Mouse (Mus musculus) limb, embryonic 11.5 days (tissue): Measurements from ENCODE around the gene Laptm5. TPM values are rescaled to one million over a fixed set of nuclear protein-coding genes. Genes with fewer than 3 reads are reported as not detected.

Experiments
- ATAC-seq: fragments of 200-750 bp; cut with Nextera tagmentation; 2 replicates; pipeline ENCODE4 v1.8.0; 2017; ENCODE audit warnings: low read depth; ENCODE audit not compliant: insufficient number of reproducible peaks, low FRiP score, low TSS enrichment
- DNase-seq: peaks from one replicate; pipeline ENCODE4 v3.0.0-alpha.2; 2015; ENCODE audit warnings: low spot score
- H3K27ac ChIP-seq: fragments of 300-500 bp; sonication (generic); replicated peaks from 2 replicates; pipeline ENCODE4 v1.5.1; 2014; ENCODE audit warnings: low read depth, mild to moderate bottlenecking, low read length
- H3K27me3 ChIP-seq: fragments of 300-500 bp; sonication (generic); 2 replicates; pipeline ENCODE4 v1.6.1; 2014; ENCODE audit warnings: mild to moderate bottlenecking, low read length, mixed read lengths; ENCODE audit not compliant: control insufficient read depth, insufficient read depth
- H3K36me3 ChIP-seq: fragments of 300-500 bp; sonication (generic); 2 replicates; pipeline ENCODE4 v1.6.1; 2014; ENCODE audit warnings: mild to moderate bottlenecking, low read length, moderate library complexity, mixed read lengths; ENCODE audit not compliant: control insufficient read depth, insufficient read depth
- H3K4me1 ChIP-seq: fragments of 300-500 bp; sonication (generic); 2 replicates; pipeline ENCODE4 v1.6.1; 2014; ENCODE audit warnings: low read length, mixed read lengths; ENCODE audit not compliant: control insufficient read depth, insufficient read depth
- H3K4me2 ChIP-seq: fragments of 300-500 bp; sonication (generic); 2 replicates; pipeline ENCODE4 v1.6.1; 2014; ENCODE audit warnings: low read depth, mild to moderate bottlenecking, moderate library complexity; ENCODE audit not compliant: severe bottlenecking
- H3K4me3 ChIP-seq: fragments of 300-500 bp; sonication (generic); 2 replicates; pipeline ENCODE4 v1.5.1; 2014; ENCODE audit warnings: low read depth, low read length
- H3K9ac ChIP-seq: fragments of 300-500 bp; sonication (generic); 2 replicates; pipeline ENCODE4 v1.6.1; 2014; ENCODE audit warnings: mild to moderate bottlenecking, low read length
- H3K9me3 ChIP-seq: fragments of 300-500 bp; sonication (generic); 2 replicates; pipeline ENCODE4 v1.6.1; 2016; ENCODE audit warnings: low read length; ENCODE audit not compliant: control insufficient read depth
- WGBS: fragments of 180-500 bp; shearing (Covaris S2); extraction: QIAGEN DNeasy Blood & Tissue Kit; methylation state at CpG from one replicate; pipeline ENCODE4 v1.1.7; 2014; 5-methylcytosine and 5-hydroxymethylcytosine counted together
- polyA plus RNA-seq: library from polyadenylated mRNA; unstranded; fragments of >200 nt; fragmentation: Nextera tagmentation; extraction: Ambion mirVana; gene quantifications from 2 replicates; pipeline ENCODE4 v1.2.1, GENCODE M21; 2014

Laptm5 gene
- polyA plus RNA-seq, 1 experiment from 2014 or later: 18.7 TPM

- Histone ChIP-seq H3K9me3 (no peaks in the 10 kb centered on the region), H3K27ac (no peak overlapping the region), H3K9ac (no peak overlapping the region), H3K4me2 (no peak overlapping the region), H3K27me3 (no peaks in the 10 kb centered on the region), H3K4me1 (0 out of 2 replicates have a peak, but pooled peaks cover 5% of the 10 kb centered on the region), H3K36me3 (no peaks in the 10 kb centered on the region), H3K4me3 (no peak overlapping the region)
- ATAC-seq (no peak), DNase-seq (no peak)
- WGBS: 77% methylated on average over 10 of the region's 10 CpGs
These were observed 6.2 kb downstream of the Laptm5 start for GRCm38 (mm10) chr4:130918805-130919749.

- no peak for ATAC-seq
- H3K9me3 ChIP-seq: no peaks in the 10 kb centered on the region
- no peak overlapping the region for H3K4me2 ChIP-seq
- no peak for DNase-seq
- H3K36me3 ChIP-seq: no peaks in the 10 kb centered on the region
- H3K9ac ChIP-seq: no peak overlapping the region
- no peak overlapping the region for H3K4me3 ChIP-seq
- 68% methylated on average over 9 of the region's 9 CpGs for WGBS
- 0 out of 2 replicates have a peak, but pooled peaks cover 5% of the 10 kb centered on the region for H3K4me1 ChIP-seq
- no peak overlapping the region for H3K27ac ChIP-seq
- no peaks in the 10 kb centered on the region for H3K27me3 ChIP-seq
These were observed 6.9 kb downstream of the Laptm5 start for GRCm38 (mm10) chr4:130919750-130920356.

- ATAC-seq (no peak), DNase-seq (no peak)
- no peaks in the 10 kb centered on the region for H3K36me3 ChIP-seq
- 0 out of 2 replicates have a peak, but pooled peaks cover 5% of the 10 kb centered on the region for H3K4me1 ChIP-seq
- no peak overlapping the region for H3K27ac ChIP-seq
- no peaks in the 10 kb centered on the region for H3K9me3 ChIP-seq
- H3K9ac ChIP-seq: peak overlapping the region; percentile 35; the same call in 1 of the 2 replicates
- H3K4me3 ChIP-seq: no peak overlapping the region
- H3K4me2 ChIP-seq: no peak overlapping the region
- 44% methylated on average over 12 of the region's 12 CpGs for WGBS
- H3K27me3 ChIP-seq: no peaks in the 10 kb centered on the region
These were observed 8.2 kb downstream of the Laptm5 start for GRCm38 (mm10) chr4:130920951-130921693.

- no peaks in the 10 kb centered on the region for H3K9me3 ChIP-seq
- H3K27ac ChIP-seq: no peak overlapping the region
- H3K4me2 ChIP-seq: no peak overlapping the region
- no peaks in the 10 kb centered on the region for H3K36me3 ChIP-seq
- H3K9ac ChIP-seq: no peak overlapping the region
- no peak overlapping the region for H3K4me3 ChIP-seq
- DNase-seq (no peak), ATAC-seq (no peak)
- no peaks in the 10 kb centered on the region for H3K27me3 ChIP-seq
- 79% methylated on average over 10 of the region's 10 CpGs for WGBS
- H3K4me1 ChIP-seq: 0 out of 2 replicates have a peak, but pooled peaks cover 5% of the 10 kb centered on the region
These were observed 9.1 kb downstream of the Laptm5 start for GRCm38 (mm10) chr4:130921986-130922385.

- H3K9me3 ChIP-seq: no peaks in the 10 kb centered on the region
- H3K27ac ChIP-seq: no peak overlapping the region
- WGBS: 52% methylated on average over 6 of the region's 6 CpGs
- H3K4me2 ChIP-seq: no peak overlapping the region
- no peaks in the 10 kb centered on the region for H3K36me3 ChIP-seq
- H3K4me1 ChIP-seq: 0 out of 2 replicates have a peak, but pooled peaks cover 2% of the 10 kb centered on the region
- no peak overlapping the region for H3K4me3 ChIP-seq
- H3K27me3 ChIP-seq: no peaks in the 10 kb centered on the region
- ATAC-seq (no peak), DNase-seq (no peak)
- no peak overlapping the region for H3K9ac ChIP-seq
These were observed 13.3 kb downstream of the Laptm5 start for GRCm38 (mm10) chr4:130926274-130926673.

GRCm38 (mm10) chr4:130927821-130928220, 14.9 kb downstream of the Laptm5 start:
- Histone ChIP-seq H3K9me3 (no peaks in the 10 kb centered on the region), H3K27me3 (no peaks in the 10 kb centered on the region), H3K4me3 (no peak overlapping the region), H3K4me1 (no peaks in the 10 kb centered on the region; the same call in 1 of the 2 replicates), H3K36me3 (no peaks in the 10 kb centered on the region), H3K4me2 (no peak overlapping the region), H3K9ac (no peak overlapping the region), H3K27ac (no peak overlapping the region)
- DNase-seq (no peak), ATAC-seq (no peak)
- WGBS: 91% methylated on average over 12 of the region's 12 CpGs

- H3K9me3 ChIP-seq: no peaks in the 10 kb centered on the region
- H3K4me2 ChIP-seq: no peak overlapping the region
- H3K4me1 ChIP-seq: peaks cover 5% of the 10 kb centered on the region; the same call in 1 of the 2 replicates
- 58% methylated on average over 14 of the region's 14 CpGs for WGBS
- H3K27me3 ChIP-seq: no peaks in the 10 kb centered on the region
- no peak overlapping the region for H3K27ac ChIP-seq
- DNase-seq (no peak), ATAC-seq (no peak)
- H3K4me3 ChIP-seq: no peak overlapping the region
- no peaks in the 10 kb centered on the region for H3K36me3 ChIP-seq
- H3K9ac ChIP-seq: no peak overlapping the region
These were observed 29.7 kb downstream of the Laptm5 start for GRCm38 (mm10) chr4:130942644-130943043.

- H3K4me2 ChIP-seq: no peak within 1 kb of the TSS
These were observed 31.2 kb downstream of the Laptm5 start, which contains the start of gene Matn1 for GRCm38 (mm10) chr4:130944112-130944511. Matn1 (plus strand) TSS chr4:130944385.

More at GRCm38 (mm10) chr4:130944112-130944511, 31.2 kb downstream of the Laptm5 start, which contains the start of gene Matn1:
- no peak within 1 kb of the TSS for H3K4me3 ChIP-seq
- H3K9me3 ChIP-seq: no peaks in the 10 kb centered on the region
- H3K27ac ChIP-seq: no peak within 1 kb of the TSS
- peaks cover 5% of the 10 kb centered on the region; the same call in 1 of the 2 replicates for H3K4me1 ChIP-seq
- no peak within 1 kb of the TSS for H3K9ac ChIP-seq
- WGBS: 35% methylated on average over 6 of the region's 6 CpGs
- no peaks in the 10 kb centered on the region for H3K36me3 ChIP-seq
- no peak for DNase-seq
- H3K27me3 ChIP-seq: no peaks in the 10 kb centered on the region
- ATAC-seq: no peak
